Mouse (Mus musculus): ENCODE measurements at regions not wholly inside any gene's neighbourhood (a gene's known extent, or its start where the extent isn't known, plus 50 kb on each side); places are given as distances from the start of the nearest gene placed in this dataset.

DNA sequence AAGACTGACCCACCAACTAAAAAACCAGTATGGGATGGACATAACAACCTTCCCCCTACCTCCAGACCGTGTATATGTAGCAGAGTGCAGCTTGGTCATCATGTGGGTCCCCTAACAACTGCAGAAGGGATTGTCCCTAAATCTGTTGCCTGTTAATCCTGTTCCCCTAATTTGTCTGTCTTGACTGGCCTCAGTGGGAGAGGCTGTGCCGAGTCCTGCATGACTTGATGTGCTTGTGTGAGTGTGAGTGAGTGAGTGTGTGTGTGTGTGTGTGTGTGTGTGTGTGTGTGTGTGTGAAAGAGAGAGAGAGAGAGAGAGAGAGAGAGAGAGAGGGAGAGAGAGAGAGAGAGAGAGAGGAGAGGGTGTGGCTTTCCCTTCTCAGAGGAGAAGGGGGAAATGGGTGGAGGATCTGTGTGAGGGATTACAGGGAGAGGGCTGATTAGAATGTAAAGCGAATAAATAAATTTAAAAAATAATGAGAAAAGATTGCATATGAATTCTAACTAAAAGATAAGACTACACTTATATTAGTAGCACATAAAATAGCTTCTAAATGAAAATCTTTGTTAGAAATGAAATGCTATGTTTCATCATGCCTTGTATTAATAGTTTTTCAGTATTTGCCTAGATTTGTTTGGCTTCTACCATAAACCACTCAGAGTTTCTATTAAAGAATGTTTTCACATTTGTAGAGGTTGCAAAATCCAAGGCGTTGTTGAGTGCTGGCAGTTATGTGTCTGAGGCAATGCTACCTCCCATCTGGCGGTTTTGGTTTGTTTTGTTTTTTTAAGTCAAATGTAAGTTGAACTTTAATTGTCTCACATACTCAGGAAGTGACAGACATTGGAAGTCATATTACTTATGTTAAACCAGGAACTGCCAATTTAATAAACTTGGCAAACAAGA lies 740.9 kb downstream of the Abca13 start:
- WGBS = 79% methylated on average over 5 of the region's 5 CpGs
- Histone ChIP-seq H3K27me3 (ENCODE audit: control insufficient read depth, insufficient read depth, low read length) (no peaks in the 10 kb centered on the region), H3K4me3 (ENCODE audit: control insufficient read depth, insufficient read depth, low read length) (no peak overlapping the region), H3K4me1 (replicated peaks; ENCODE audit: control insufficient read depth, insufficient read depth, low read length) (no peaks in the 10 kb centered on the region), H3K36me3 (ENCODE audit: control insufficient read depth, insufficient read depth, low read length) (no peaks in the 10 kb centered on the region), H3K27ac (ENCODE audit: control insufficient read depth, insufficient read depth, low read length) (no peak overlapping the region)
- no peak for DNase-seq
- TF ChIP-seq CTCF (IDR thresholded peaks at IDR 0.05; ENCODE audit: borderline replicate concordance, control insufficient read depth, extremely low read depth, insufficient read depth, low read length, poor library complexity) (no peak), POLR2A (IDR thresholded peaks at IDR 0.05; ENCODE audit: control insufficient read depth, extremely low read depth, insufficient read depth, low read length, poor library complexity) (no peak)

GRCm38 (mm10) chr11:9962696-9963202 lies 771.0 kb downstream of the Abca13 start:
- DNase-seq = no peak
- H3K4me3 ChIP-seq (ENCODE audit: control insufficient read depth, insufficient read depth, low read length) = no peak overlapping the region
- no peak for TF ChIP-seq POLR2A (IDR thresholded peaks at IDR 0.05; ENCODE audit: control insufficient read depth, extremely low read depth, insufficient read depth, low read length, poor library complexity)
- no peak for TF ChIP-seq CTCF (IDR thresholded peaks at IDR 0.05; ENCODE audit: borderline replicate concordance, control insufficient read depth, extremely low read depth, insufficient read depth, low read length, poor library complexity)
- H3K4me1 ChIP-seq (replicated peaks; ENCODE audit: control insufficient read depth, insufficient read depth, low read length) = no peaks in the 10 kb centered on the region
- no peak overlapping the region for H3K27ac ChIP-seq (ENCODE audit: control insufficient read depth, insufficient read depth, low read length)
- H3K27me3 ChIP-seq (ENCODE audit: control insufficient read depth, insufficient read depth, low read length) = no peaks in the 10 kb centered on the region
- H3K36me3 ChIP-seq (ENCODE audit: control insufficient read depth, insufficient read depth, low read length) = no peaks in the 10 kb centered on the region

DNA sequence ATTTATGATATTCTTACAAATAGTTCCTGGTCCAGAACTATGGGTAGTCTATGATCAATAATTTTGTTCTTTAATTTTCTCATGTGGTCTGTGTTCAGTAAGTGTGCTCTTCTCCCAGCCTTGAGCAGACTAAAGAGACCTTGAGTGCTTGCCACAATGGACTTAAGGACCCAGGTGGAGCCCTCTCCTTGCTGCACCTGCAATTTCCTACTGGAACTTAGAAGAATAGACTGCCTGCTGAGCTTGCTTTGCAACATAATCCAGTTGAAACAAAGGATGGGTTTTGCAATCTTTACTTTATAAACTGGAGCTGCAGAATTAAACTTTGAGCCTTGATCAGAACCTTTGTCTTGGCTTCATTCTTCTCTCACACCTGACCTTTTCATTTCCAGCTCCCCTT lies 791.2 kb downstream of the Abca13 start:
- Histone ChIP-seq H3K4me3 (ENCODE audit: control insufficient read depth, insufficient read depth, low read length) (no peak overlapping the region), H3K27me3 (ENCODE audit: control insufficient read depth, insufficient read depth, low read length) (no peaks in the 10 kb centered on the region), H3K36me3 (ENCODE audit: control insufficient read depth, insufficient read depth, low read length) (no peaks in the 10 kb centered on the region), H3K4me1 (replicated peaks; ENCODE audit: control insufficient read depth, insufficient read depth, low read length) (no peaks in the 10 kb centered on the region), H3K27ac (ENCODE audit: control insufficient read depth, insufficient read depth, low read length) (no peak overlapping the region)
- no peak for DNase-seq
- TF ChIP-seq CTCF (IDR thresholded peaks at IDR 0.05; ENCODE audit: borderline replicate concordance, control insufficient read depth, extremely low read depth, insufficient read depth, low read length, poor library complexity) (no peak), POLR2A (IDR thresholded peaks at IDR 0.05; ENCODE audit: control insufficient read depth, extremely low read depth, insufficient read depth, low read length, poor library complexity) (no peak)

DNA sequence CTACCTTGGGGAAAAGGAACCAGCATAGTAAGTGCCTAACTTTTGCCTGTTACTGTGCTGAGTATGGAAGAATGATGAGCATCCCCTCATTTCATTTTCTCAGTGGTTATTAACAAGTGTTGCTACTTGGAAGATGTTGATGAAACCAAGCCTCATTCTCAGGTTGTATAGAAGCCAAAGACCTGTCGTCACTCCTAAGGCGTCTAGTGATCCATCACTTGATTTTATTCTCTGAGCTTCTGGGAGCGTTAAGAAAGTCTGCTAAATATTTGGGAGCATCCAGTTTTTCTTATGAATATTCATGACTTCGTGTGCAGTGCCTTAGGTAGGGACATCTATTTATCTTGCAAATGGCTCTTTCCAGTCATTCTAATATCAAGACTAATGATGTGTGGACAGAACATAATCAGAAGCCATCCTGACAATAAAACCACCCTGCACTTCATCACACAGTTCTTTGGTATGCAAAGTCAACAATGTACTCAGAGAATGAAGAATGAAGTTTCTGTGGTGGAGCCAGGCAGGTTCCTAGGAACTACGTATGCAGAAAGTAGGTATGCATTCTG lies 802.9 kb downstream of the Abca13 start:
- Histone ChIP-seq H3K36me3 (ENCODE audit: control insufficient read depth, insufficient read depth, low read length) (no peaks in the 10 kb centered on the region), H3K4me1 (replicated peaks; ENCODE audit: control insufficient read depth, insufficient read depth, low read length) (no peaks in the 10 kb centered on the region), H3K4me3 (ENCODE audit: control insufficient read depth, insufficient read depth, low read length) (no peak overlapping the region), H3K27ac (ENCODE audit: control insufficient read depth, insufficient read depth, low read length) (no peak overlapping the region), H3K27me3 (ENCODE audit: control insufficient read depth, insufficient read depth, low read length) (no peaks in the 10 kb centered on the region)
- no peak for DNase-seq
- WGBS = 88% methylated on average over 5 of the region's 5 CpGs
- TF ChIP-seq POLR2A (IDR thresholded peaks at IDR 0.05; ENCODE audit: control insufficient read depth, extremely low read depth, insufficient read depth, low read length, poor library complexity) (no peak), CTCF (IDR thresholded peaks at IDR 0.05; ENCODE audit: borderline replicate concordance, control insufficient read depth, extremely low read depth, insufficient read depth, low read length, poor library complexity) (no peak)

GRCm38 (mm10) chr11:9995356-9995755 lies 803.6 kb downstream of the Abca13 start:
- TF ChIP-seq CTCF (IDR thresholded peaks at IDR 0.05; ENCODE audit: borderline replicate concordance, control insufficient read depth, extremely low read depth, insufficient read depth, low read length, poor library complexity) (no peak), POLR2A (IDR thresholded peaks at IDR 0.05; ENCODE audit: control insufficient read depth, extremely low read depth, insufficient read depth, low read length, poor library complexity) (no peak)
- Histone ChIP-seq H3K36me3 (ENCODE audit: control insufficient read depth, insufficient read depth, low read length) (no peaks in the 10 kb centered on the region), H3K4me3 (ENCODE audit: control insufficient read depth, insufficient read depth, low read length) (no peak overlapping the region), H3K4me1 (replicated peaks; ENCODE audit: control insufficient read depth, insufficient read depth, low read length) (no peaks in the 10 kb centered on the region), H3K27me3 (ENCODE audit: control insufficient read depth, insufficient read depth, low read length) (no peaks in the 10 kb centered on the region), H3K27ac (ENCODE audit: control insufficient read depth, insufficient read depth, low read length) (no peak overlapping the region)
- DNase-seq = no peak

DNA sequence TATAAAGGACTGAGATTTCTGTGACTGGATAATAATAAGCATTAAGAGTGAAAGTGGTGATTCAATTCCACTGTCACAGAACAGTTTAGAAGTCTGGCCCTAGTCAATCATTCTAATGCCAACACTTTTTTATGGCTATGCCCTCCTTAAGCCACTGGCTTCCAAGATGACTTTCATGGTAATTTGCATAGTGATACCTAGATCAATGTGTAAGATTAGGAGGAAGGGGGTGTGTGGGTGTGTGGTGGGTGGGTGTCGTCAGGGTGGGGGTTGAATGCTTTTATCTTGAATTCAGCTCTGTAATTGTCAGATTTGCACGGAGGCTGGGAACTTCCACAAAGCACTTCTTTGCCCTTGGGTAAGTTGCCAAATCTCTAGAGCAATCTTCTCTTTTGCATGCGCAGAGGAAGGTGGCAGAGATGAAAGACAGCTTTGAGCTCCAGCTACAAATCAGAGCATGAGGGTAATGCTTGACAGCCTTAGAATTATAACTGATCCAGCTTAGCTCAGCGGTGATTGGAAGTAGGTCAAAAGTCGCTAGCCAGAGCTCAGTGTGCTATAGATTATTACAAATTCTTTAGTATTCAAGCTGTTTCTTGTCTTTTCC lies 805.9 kb downstream of the Abca13 start:
- no peaks in the 10 kb centered on the region for H3K4me1 ChIP-seq (replicated peaks; ENCODE audit: control insufficient read depth, insufficient read depth, low read length)
- WGBS = 81% methylated on average over 5 of the region's 5 CpGs
- no peaks in the 10 kb centered on the region for H3K27me3 ChIP-seq (ENCODE audit: control insufficient read depth, insufficient read depth, low read length)
- no peak overlapping the region for H3K27ac ChIP-seq (ENCODE audit: control insufficient read depth, insufficient read depth, low read length)
- DNase-seq = no peak
- TF ChIP-seq POLR2A (IDR thresholded peaks at IDR 0.05; ENCODE audit: control insufficient read depth, extremely low read depth, insufficient read depth, low read length, poor library complexity) (no peak), CTCF (IDR thresholded peaks at IDR 0.05; ENCODE audit: borderline replicate concordance, control insufficient read depth, extremely low read depth, insufficient read depth, low read length, poor library complexity) (no peak)
- H3K36me3 ChIP-seq (ENCODE audit: control insufficient read depth, insufficient read depth, low read length) = no peaks in the 10 kb centered on the region
- no peak overlapping the region for H3K4me3 ChIP-seq (ENCODE audit: control insufficient read depth, insufficient read depth, low read length)

Measured in thymus, adult 2 months (tissue).